In the genomic region with DNA sequence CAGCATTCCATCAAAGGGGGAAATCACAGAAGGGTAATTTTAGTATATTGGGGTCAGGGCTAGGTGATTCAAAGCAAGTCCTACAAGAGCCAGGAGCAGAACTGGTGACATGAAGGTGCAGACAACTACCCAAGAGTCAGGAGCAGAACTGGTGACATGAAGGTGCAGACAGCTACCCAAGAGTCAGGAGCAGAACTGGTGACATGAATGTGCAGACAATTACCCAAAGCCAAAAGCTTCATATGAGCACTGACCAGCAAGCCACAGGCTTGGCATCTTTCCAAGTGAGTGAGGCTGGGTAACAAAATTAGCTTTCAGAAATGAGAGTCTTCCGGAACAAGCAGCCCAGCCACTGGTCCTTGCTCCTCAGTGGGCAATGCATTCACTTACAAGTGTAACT, we compare ENCODE assay signal across 11 mouse cellular contexts. TPM values are rescaled to one million over a fixed set of nuclear protein-coding genes. Genes with fewer than 3 reads are reported as not detected.
DNase-seq lines count a peak whose midpoint lies in the region; ATAC-seq and TF ChIP-seq lines count a peak whose summit lies in the region.
"Had no signal": no experiment of that assay in that cellular context is flagged by ENCODE, and none has a peak within 500 bp of the region (broad histone marks: within the 10 kb centered on the region; RNA-seq: fewer than 3 reads in every experiment).

No protein-coding gene starts in this region.

- H3K79me2 ChIP-seq in CH12.LX (replicated peaks; ENCODE audit: control insufficient read depth, extremely low read depth, insufficient read depth, poor library complexity, severe bottlenecking): no peaks in the 10 kb centered on the region

- no peaks in the 10 kb centered on the region for H3K9me3 ChIP-seq in hindbrain, postnatal 0 days (ENCODE audit: low read length)
- no peaks in the 10 kb centered on the region for H3K9me3 ChIP-seq in hindbrain, embryonic 10.5 days
- H3K9me3 ChIP-seq in CH12.LX (replicated peaks; ENCODE audit: low read length): no peaks in the 10 kb centered on the region
- H3K9me3 ChIP-seq: limb, embryonic 13.5 days had no signal

- no peak for TF ChIP-seq CTCF in hindbrain, postnatal 0 days (IDR thresholded peaks at IDR 0.05; ENCODE audit: low read depth)
- TF ChIP-seq CTCF in CH12.LX (conservative IDR thresholded peaks at IDR 0.05 in 1 of 2, IDR thresholded peaks at IDR 0.05 in 1 of 2; ENCODE audit: low read depth in 2 of 2, low read length in 2 of 2): no peak

- H3K9ac ChIP-seq in hindbrain, postnatal 0 days (replicated peaks; ENCODE audit: low read length): no peak overlapping the region
- H3K9ac ChIP-seq in CH12.LX (ENCODE audit: insufficient read depth, low read depth): no peak overlapping the region
- H3K9ac ChIP-seq: limb, embryonic 13.5 days had no signal

- TF ChIP-seq EP300 in CH12.LX (IDR thresholded peaks at IDR 0.05; ENCODE audit: low read length): no peak

- peak; percentile 25 for DNase-seq in hindbrain, postnatal 0 days (ENCODE audit: low spot score)
- DNase-seq in hindbrain, embryonic 10.5 days (ENCODE audit: low spot score): no peak
- no peak for DNase-seq in CH12.LX (ENCODE audit: extremely low read depth)
- DNase-seq in adrenal gland, postnatal 36 days: peak; percentile 10
- peak; percentile 58 for DNase-seq in heart, postnatal 4 days
- no peak for DNase-seq in ovary, postnatal 14 days (ENCODE audit: low spot score)
- DNase-seq: cerebellum, adult 8-10 months; gastrocnemius, adult 2 months; right cerebral cortex, postnatal 25 days had no signal

- in situ Hi-C loops in CH12.LX (cut with MboI; ENCODE audit: low pct_ligation_motif_present, low pct_unique_long_range_greater_than_20kb, low sequenced_read_pairs): no loop called here

- H3K27me3 ChIP-seq in hindbrain, postnatal 0 days (ENCODE audit: insufficient read depth, low read length): no peaks in the 10 kb centered on the region
- 0 out of 2 replicates have a peak, but pooled peaks cover 4% of the 10 kb centered on the region for H3K27me3 ChIP-seq in hindbrain, embryonic 10.5 days (ENCODE audit: insufficient read depth, poor library complexity, severe bottlenecking)
- H3K27me3 ChIP-seq in CH12.LX (replicated peaks): peaks cover 8% of the 10 kb centered on the region
- H3K27me3 ChIP-seq: limb, embryonic 13.5 days had no signal

- WGBS in hindbrain, postnatal 0 days: 50% methylated on average over 1 of the region's 1 CpGs
- WGBS in hindbrain, embryonic 10.5 days: 92% methylated on average over 1 of the region's 1 CpGs

- ATAC-seq in hindbrain, postnatal 0 days: no peak
- ATAC-seq in erythroblast, adult 5-6 weeks (replicated peaks; ENCODE audit: low FRiP score, poor library complexity, severe bottlenecking): no peak

- H3K4me1 ChIP-seq in hindbrain, postnatal 0 days (ENCODE audit: insufficient read depth, low read length): no peaks in the 10 kb centered on the region
- H3K4me1 ChIP-seq in hindbrain, embryonic 10.5 days (replicated peaks): no peaks in the 10 kb centered on the region
- no peaks in the 10 kb centered on the region for H3K4me1 ChIP-seq in CH12.LX (ENCODE audit: control insufficient read depth in 1 of 2, insufficient read depth in 2 of 2)

- no peak for TF ChIP-seq RAD21 in CH12.LX (IDR thresholded peaks at IDR 0.05; ENCODE audit: low read depth, low read length)

- no peak for TF ChIP-seq POLR2A in CH12.LX (IDR thresholded peaks at IDR 0.05; ENCODE audit: low read depth, low read length)

- no peak overlapping the region for H3K4me3 ChIP-seq in hindbrain, postnatal 0 days (ENCODE audit: low read length)
- H3K4me3 ChIP-seq in hindbrain, embryonic 10.5 days: no peak overlapping the region
- no peak overlapping the region for H3K4me3 ChIP-seq in CH12.LX (replicated peaks in 1 of 3; ENCODE audit: low read depth in 2 of 3, low read length in 2 of 3, poor library complexity in 1 of 3)
- H3K4me3 ChIP-seq: gastrocnemius, adult 2 months; limb, embryonic 13.5 days had no signal

- dilution Hi-C loops in CH12.LX (cut with MboI; ENCODE audit: extremely low pct_ligation_motif_present, extremely low pct_unique_long_range_greater_than_20kb, low sequenced_read_pairs): no loop called here

- H3K4me2 ChIP-seq in hindbrain, postnatal 0 days (ENCODE audit: low read depth, low read length): no peak overlapping the region
- H3K4me2 ChIP-seq in CH12.LX (ENCODE audit: insufficient read depth, low read depth, poor library complexity, severe bottlenecking): no peak overlapping the region
- H3K4me2 ChIP-seq: limb, embryonic 13.5 days had no signal

- H3K36me3 ChIP-seq in hindbrain, postnatal 0 days (ENCODE audit: insufficient read depth, low read length): no peaks in the 10 kb centered on the region
- H3K36me3 ChIP-seq in hindbrain, embryonic 10.5 days: no peaks in the 10 kb centered on the region
- no peaks in the 10 kb centered on the region for H3K36me3 ChIP-seq in CH12.LX (replicated peaks in 1 of 2; ENCODE audit: control insufficient read depth in 1 of 2, insufficient read depth in 1 of 2, low read length in 1 of 2)
- H3K36me3 ChIP-seq: limb, embryonic 13.5 days had no signal

- H3K27ac ChIP-seq in hindbrain, postnatal 0 days: no peak overlapping the region
- H3K27ac ChIP-seq in hindbrain, embryonic 10.5 days: no peak overlapping the region
- no peak overlapping the region for H3K27ac ChIP-seq in CH12.LX (ENCODE audit: insufficient read depth, low read depth)
- H3K27ac ChIP-seq: gastrocnemius, adult 2 months; limb, embryonic 13.5 days had no signal

TF ChIP-seq in CH12.LX, 34 proteins besides CTCF, POLR2A, EP300 and RAD21:
- TF ChIP-seq HCFC1 (IDR thresholded peaks at IDR 0.05; ENCODE audit: low read depth, low read length): no peak
- TF ChIP-seq IRF4 (IDR thresholded peaks at IDR 0.05; ENCODE audit: low read depth, low read length): peak; percentile 26; the same call in 1 of the 2 replicates
- TF ChIP-seq BHLHE40 (IDR thresholded peaks at IDR 0.05; ENCODE audit: low read depth, low read length): peak; percentile 30; the same call in 1 of the 2 replicates

RNA-seq across cellular contexts. Expression of gene Gm5617, which starts 20.1 kb away (rescaled TPM):
- total RNA-seq in hindbrain, postnatal 0 days (2014; rRNA removed): 16.2 and 32.2 TPM in 2 replicates
- 30.8 and 31.3 TPM in 2 replicates for polyA plus RNA-seq in hindbrain, postnatal 0 days (2015; fragmentation: Nextera tagmentation; extraction: Ambion mirVana)
- 31.2 and 41.3 TPM in 2 replicates for polyA plus RNA-seq in hindbrain, embryonic 10.5 days (2016; fragmentation: Nextera tagmentation; extraction: Ambion mirVana)
- total RNA-seq in CH12.LX (2012; rRNA removed) (15.3 and 35.2 TPM in 2 replicates), CH12.LX (2014; rRNA removed) (16.5 and 20.4 TPM in 2 replicates)
- polyA plus RNA-seq in CH12.LX (2012; ENCODE audit: insufficient read length, low read depth): 17.0 and 20.5 TPM in 2 replicates
- 10 to 100 TPM; 36.7 to 62.8 TPM for total RNA-seq in adrenal gland, postnatal 36 days (2021)
- total RNA-seq in heart, postnatal 4 days (2021): 10 to 100 TPM; 20.5 to 21.2 TPM
- not detected in 2 replicates for total RNA-seq in erythroblast, adult 5-6 weeks (2015; ENCODE audit: low replicate concordance)
- 1.6 and 3.2 TPM in 2 replicates for total RNA-seq in erythroblast, adult 5-6 weeks (2017; ENCODE audit: low replicate concordance)

RNA-seq across cellular contexts. Expression of gene Rbm7, which starts 20.2 kb away (rescaled TPM):
- 41.3 and 51.5 TPM in 2 replicates for total RNA-seq in hindbrain, postnatal 0 days (2014; rRNA removed)
- polyA plus RNA-seq in hindbrain, postnatal 0 days (2015; fragmentation: Nextera tagmentation; extraction: Ambion mirVana): 74.4 and 83.3 TPM in 2 replicates
- polyA plus RNA-seq in hindbrain, embryonic 10.5 days (2016; fragmentation: Nextera tagmentation; extraction: Ambion mirVana): 101 and 110 TPM in 2 replicates
- total RNA-seq in CH12.LX (2012; rRNA removed) (73.4 and 80.6 TPM in 2 replicates), CH12.LX (2014; rRNA removed) (220 and 232 TPM in 2 replicates)
- 91.9 and 92.2 TPM in 2 replicates for polyA plus RNA-seq in CH12.LX (2012; ENCODE audit: insufficient read length, low read depth)
- total RNA-seq in adrenal gland, postnatal 36 days (2021): 10 to 100 TPM; 72.7 to 80.7 TPM
- 10 to 100 TPM; 36.7 to 41.2 TPM for total RNA-seq in heart, postnatal 4 days (2021)
- total RNA-seq in erythroblast, adult 5-6 weeks (2015; ENCODE audit: low replicate concordance): 29.2 and 38.9 TPM in 2 replicates
- total RNA-seq in erythroblast, adult 5-6 weeks (2017; ENCODE audit: low replicate concordance): 31.5 and 31.8 TPM in 2 replicates

RNA-seq across cellular contexts. Expression of gene Rexo2, which starts 34.9 kb away (rescaled TPM):
- 32.5 and 46.5 TPM in 2 replicates for total RNA-seq in hindbrain, postnatal 0 days (2014; rRNA removed)
- polyA plus RNA-seq in hindbrain, postnatal 0 days (2015; fragmentation: Nextera tagmentation; extraction: Ambion mirVana): 93.1 and 94.6 TPM in 2 replicates
- polyA plus RNA-seq in hindbrain, embryonic 10.5 days (2016; fragmentation: Nextera tagmentation; extraction: Ambion mirVana): 99.2 and 112 TPM in 2 replicates
- total RNA-seq in CH12.LX (2012; rRNA removed): 120 and 161 TPM in 2 replicates
- total RNA-seq in CH12.LX (2014; rRNA removed): 108 and 112 TPM in 2 replicates
- 253 and 296 TPM in 2 replicates for polyA plus RNA-seq in CH12.LX (2012; ENCODE audit: insufficient read length, low read depth)
- total RNA-seq in adrenal gland, postnatal 36 days (2021): 100 to 1,000 TPM; 131 TPM
- 10 to 100 TPM; 60.3 to 62.1 TPM for total RNA-seq in heart, postnatal 4 days (2021)
- total RNA-seq in erythroblast, adult 5-6 weeks (2015; ENCODE audit: low replicate concordance): 47.8 and 50.8 TPM in 2 replicates
- 26.6 and 36.7 TPM in 2 replicates for total RNA-seq in erythroblast, adult 5-6 weeks (2017; ENCODE audit: low replicate concordance)

Comparison
In these comparisons a context has a peak if more than half of its experiments do, and no peak if none do; other contexts are left out.
1. DNase-seq: peak in hindbrain, postnatal 0 days (single experiment), adrenal gland, postnatal 36 days (2 of 2) and heart, postnatal 4 days (single experiment); none in hindbrain, embryonic 10.5 days (single experiment), CH12.LX (single experiment) and ovary, postnatal 14 days (single experiment).